Mouse (Mus musculus): ENCODE measurements around the gene Arpp21. TPM values are rescaled to one million over a fixed set of nuclear protein-coding genes. Genes with fewer than 3 reads are reported as not detected.

Gene Arpp21
- polyA plus RNA-seq (2021) = not detected

GRCm38 (mm10) chr9:112235696-112236397 lies at the start of gene Arpp21:
Gene Arpp21 (minus strand): TSS chr9:112235938.
- no peak for ATAC-seq
- ChIA-PET CTCF (no interaction called here), POLR2A (no interaction called here)
- no peak for TF ChIP-seq CTCF (IDR thresholded peaks at IDR 0.05)
- DNase-seq (ENCODE audit: low read depth, low spot score) = no peak
- peaks cover 20% of the 10 kb centered on the region for H3K27me3 ChIP-seq
- in situ Hi-C loops (cut with MboI; ENCODE audit: low pct_unique_long_range_greater_than_20kb) = no loop called here

- TF ChIP-seq CTCF (IDR thresholded peaks at IDR 0.05) = no peak
- ChIA-PET CTCF (no interaction called here), POLR2A (no interaction called here)
- DNase-seq (ENCODE audit: low read depth, low spot score) (no peak), ATAC-seq (no peak)
- in situ Hi-C loops (cut with MboI; ENCODE audit: low pct_unique_long_range_greater_than_20kb) = no loop called here
- H3K27me3 ChIP-seq = no peaks in the 10 kb centered on the region
Observed at GRCm38 (mm10) chr9:112272426-112272969, 36.8 kb upstream of the Arpp21 start.

GRCm38 (mm10) chr9:112264982-112265641 lies 29.4 kb upstream of the Arpp21 start:
- DNase-seq (ENCODE audit: low read depth, low spot score) (no peak), ATAC-seq (no peak)
- POLR2A ChIA-PET = no interaction called here
- TF ChIP-seq CTCF (IDR thresholded peaks at IDR 0.05) = no peak
- H3K27me3 ChIP-seq = no peaks in the 10 kb centered on the region
- in situ Hi-C loops (cut with MboI; ENCODE audit: low pct_unique_long_range_greater_than_20kb) = no loop called here
- CTCF ChIA-PET = no interaction called here

GRCm38 (mm10) chr9:112261986-112262901 lies 26.5 kb upstream of the Arpp21 start:
- in situ Hi-C loops (cut with MboI; ENCODE audit: low pct_unique_long_range_greater_than_20kb) = no loop called here
- CTCF ChIA-PET = no interaction called here
- DNase-seq (ENCODE audit: low read depth, low spot score) = no peak
- H3K27me3 ChIP-seq = no peaks in the 10 kb centered on the region
- POLR2A ChIA-PET = no interaction called here
- ATAC-seq = no peak
- TF ChIP-seq CTCF (IDR thresholded peaks at IDR 0.05) = no peak

GRCm38 (mm10) chr9:112261556-112261955 lies 25.8 kb upstream of the Arpp21 start:
- TF ChIP-seq CTCF (IDR thresholded peaks at IDR 0.05) = no peak
- in situ Hi-C loops (cut with MboI; ENCODE audit: low pct_unique_long_range_greater_than_20kb) = no loop called here
- ChIA-PET POLR2A (no interaction called here), CTCF (no interaction called here)
- H3K27me3 ChIP-seq = no peaks in the 10 kb centered on the region
- DNase-seq (ENCODE audit: low read depth, low spot score) (no peak), ATAC-seq (no peak)

- ChIA-PET POLR2A (no interaction called here), CTCF (no interaction called here)
- H3K27me3 ChIP-seq = no peaks in the 10 kb centered on the region
- TF ChIP-seq CTCF (IDR thresholded peaks at IDR 0.05) = no peak
- ATAC-seq = no peak
- in situ Hi-C loops (cut with MboI; ENCODE audit: low pct_unique_long_range_greater_than_20kb) = no loop called here
- no peak for DNase-seq (ENCODE audit: low read depth, low spot score)
Observed at GRCm38 (mm10) chr9:112260696-112261095, 25.0 kb upstream of the Arpp21 start.

- H3K27me3 ChIP-seq = no peaks in the 10 kb centered on the region
- ATAC-seq (no peak), DNase-seq (ENCODE audit: low read depth, low spot score) (no peak)
- CTCF ChIA-PET = no interaction called here
- no peak for TF ChIP-seq CTCF (IDR thresholded peaks at IDR 0.05)
- POLR2A ChIA-PET = no interaction called here
- in situ Hi-C loops (cut with MboI; ENCODE audit: low pct_unique_long_range_greater_than_20kb) = no loop called here
Observed at GRCm38 (mm10) chr9:112258560-112258959, 22.8 kb upstream of the Arpp21 start.

- DNase-seq (ENCODE audit: low read depth, low spot score) (no peak), ATAC-seq (no peak)
- TF ChIP-seq CTCF (IDR thresholded peaks at IDR 0.05) = no peak
- CTCF ChIA-PET = no interaction called here
- no peaks in the 10 kb centered on the region for H3K27me3 ChIP-seq
- in situ Hi-C loops (cut with MboI; ENCODE audit: low pct_unique_long_range_greater_than_20kb) = no loop called here
- POLR2A ChIA-PET = no interaction called here
Observed at GRCm38 (mm10) chr9:112255971-112256370, 20.2 kb upstream of the Arpp21 start.

- DNase-seq (ENCODE audit: low read depth, low spot score) (no peak), ATAC-seq (no peak)
- POLR2A ChIA-PET = no interaction called here
- in situ Hi-C loops (cut with MboI; ENCODE audit: low pct_unique_long_range_greater_than_20kb) = no loop called here
- no peaks in the 10 kb centered on the region for H3K27me3 ChIP-seq
- CTCF ChIA-PET = no interaction called here
- TF ChIP-seq CTCF (IDR thresholded peaks at IDR 0.05) = no peak
Observed at GRCm38 (mm10) chr9:112253730-112254129, 18.0 kb upstream of the Arpp21 start.

- ATAC-seq = no peak
- CTCF ChIA-PET = no interaction called here
Observed at GRCm38 (mm10) chr9:112251857-112252256, 16.1 kb upstream of the Arpp21 start.

GRCm38 (mm10) chr9:112251339-112251738 lies 15.6 kb upstream of the Arpp21 start:
- no peak for DNase-seq (ENCODE audit: low read depth, low spot score)
- POLR2A ChIA-PET = no interaction called here
- CTCF ChIA-PET = no interaction called here
- ATAC-seq = no peak
- no peaks in the 10 kb centered on the region for H3K27me3 ChIP-seq
- TF ChIP-seq CTCF (IDR thresholded peaks at IDR 0.05) = no peak
- in situ Hi-C loops (cut with MboI; ENCODE audit: low pct_unique_long_range_greater_than_20kb) = no loop called here

More at GRCm38 (mm10) chr9:112251857-112252256, 16.1 kb upstream of the Arpp21 start:
- in situ Hi-C loops (cut with MboI; ENCODE audit: low pct_unique_long_range_greater_than_20kb) = no loop called here
- no peak for TF ChIP-seq CTCF (IDR thresholded peaks at IDR 0.05)
- no peak for DNase-seq (ENCODE audit: low read depth, low spot score)
- H3K27me3 ChIP-seq = no peaks in the 10 kb centered on the region
- POLR2A ChIA-PET = no interaction called here

Measured in Patski (cell line).